Mouse (Mus musculus): ENCODE measurements around the gene Ambra1. TPM values are rescaled to one million over a fixed set of nuclear protein-coding genes. Genes with fewer than 3 reads are reported as not detected.

Ambra1 gene
- total RNA-seq, 2 experiments from 2014 or later = 28.0 to 35.6 TPM

DNA sequence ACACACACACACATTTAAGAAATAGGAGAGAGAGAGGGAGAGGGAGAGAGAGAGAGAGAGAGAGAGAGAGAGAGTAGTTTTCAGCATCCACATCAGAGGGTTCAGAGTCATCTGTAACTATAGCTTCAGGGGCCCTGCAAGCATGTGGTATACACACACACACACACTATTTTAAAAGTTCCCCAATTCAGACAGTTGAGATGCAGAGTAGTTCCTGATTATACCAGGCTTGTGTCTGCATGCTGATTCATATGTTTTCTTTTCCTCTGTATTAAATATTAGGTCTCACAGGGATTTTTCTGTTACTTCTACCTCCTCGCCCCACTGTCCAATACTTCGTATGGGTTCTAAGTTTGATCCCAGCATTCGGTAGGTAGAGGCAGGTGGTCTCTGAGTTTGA, 2.9 kb upstream of the Ambra1 start:
- no peak for ATAC-seq (replicated peaks; ENCODE audit: low FRiP score, low TSS enrichment, poor library complexity, severe bottlenecking)

- no peak for ATAC-seq (replicated peaks; ENCODE audit: low FRiP score, low TSS enrichment, poor library complexity, severe bottlenecking)
Measured at GRCm38 (mm10) chr2:91729571-91729970, 363 bp upstream of the Ambra1 start.

- no peak for ATAC-seq (replicated peaks; ENCODE audit: low FRiP score, low TSS enrichment, poor library complexity, severe bottlenecking)
Measured at GRCm38 (mm10) chr2:91735221-91735620, 5.3 kb downstream of the Ambra1 start.

DNA sequence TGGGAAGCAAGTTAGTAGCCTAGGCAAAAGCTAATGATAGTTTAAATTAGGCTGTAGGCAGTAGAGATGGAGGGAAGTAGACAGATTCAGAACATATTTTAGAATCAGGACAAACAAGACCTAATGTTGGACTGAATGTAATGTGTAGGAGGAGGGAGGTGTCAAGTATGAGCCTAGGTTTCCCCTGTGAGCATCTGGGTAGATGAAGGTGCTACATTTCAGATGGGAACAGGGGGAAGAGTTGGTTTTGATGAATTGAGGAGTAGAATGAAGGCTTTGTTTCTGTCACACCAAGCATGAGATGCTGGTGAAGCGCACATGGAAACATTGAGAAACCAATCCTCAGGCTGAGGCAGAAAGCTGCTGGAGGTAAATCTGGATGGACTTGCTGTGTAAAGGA, 9.7 kb downstream of the Ambra1 start:
- no peak for ATAC-seq (replicated peaks; ENCODE audit: low FRiP score, low TSS enrichment, poor library complexity, severe bottlenecking)

GRCm38 (mm10) chr2:91744686-91745085, 14.8 kb downstream of the Ambra1 start:
- ATAC-seq (replicated peaks; ENCODE audit: low FRiP score, low TSS enrichment, poor library complexity, severe bottlenecking) = no peak

- no peak for ATAC-seq (replicated peaks; ENCODE audit: low FRiP score, low TSS enrichment, poor library complexity, severe bottlenecking)
Measured at GRCm38 (mm10) chr2:91749811-91750261, 19.9 kb downstream of the Ambra1 start.

- no peak for ATAC-seq (replicated peaks; ENCODE audit: low FRiP score, low TSS enrichment, poor library complexity, severe bottlenecking)
Measured at GRCm38 (mm10) chr2:91771921-91772705, 42.2 kb downstream of the Ambra1 start.

DNA sequence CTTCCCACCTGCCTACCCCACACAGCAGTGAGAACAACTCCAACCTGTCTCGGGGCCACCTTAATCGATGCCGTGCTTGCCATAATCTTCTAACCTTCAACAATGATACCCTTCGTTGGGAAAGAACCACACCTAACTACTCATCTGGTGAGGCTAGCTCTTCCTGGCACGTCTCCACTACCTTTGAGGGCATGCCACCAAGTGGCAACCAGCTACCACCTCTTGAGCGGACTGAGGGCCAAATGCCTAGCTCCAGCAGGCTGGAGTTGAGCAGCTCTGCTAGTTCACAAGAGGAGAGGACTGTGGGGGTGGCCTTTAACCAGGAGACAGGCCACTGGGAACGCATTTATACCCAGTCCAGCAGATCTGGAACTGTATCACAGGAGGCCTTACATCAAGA, 43.4 kb downstream of the Ambra1 start:
- ATAC-seq (replicated peaks; ENCODE audit: low FRiP score, low TSS enrichment, poor library complexity, severe bottlenecking) = no peak

GRCm38 (mm10) chr2:91779166-91779565, 49.2 kb downstream of the Ambra1 start:
- peak; percentile 67; the same call in 1 of the 2 replicates for ATAC-seq (replicated peaks; ENCODE audit: low FRiP score, low TSS enrichment, poor library complexity, severe bottlenecking)

DNA sequence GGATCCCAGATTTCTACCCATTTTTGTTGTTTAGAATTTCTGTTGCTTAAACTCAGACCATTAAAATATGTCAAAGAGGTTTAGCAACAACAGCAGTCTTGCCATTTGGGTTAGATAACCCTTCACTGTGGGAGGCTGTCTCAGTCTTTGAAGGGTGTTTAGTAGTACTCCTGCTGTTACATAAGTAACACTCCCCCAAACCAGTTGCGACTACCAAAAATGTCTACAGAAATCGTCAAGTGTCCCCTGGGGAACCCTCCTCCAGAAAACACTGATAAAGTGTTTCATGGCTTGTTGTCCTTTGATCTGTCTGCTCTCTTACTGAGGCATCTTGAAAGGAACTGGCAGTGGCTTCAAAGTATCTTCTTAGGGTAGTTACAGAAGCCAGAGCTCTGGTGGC, 61.7 kb downstream of the Ambra1 start:
- no peak for ATAC-seq (replicated peaks; ENCODE audit: low FRiP score, low TSS enrichment, poor library complexity, severe bottlenecking)

- ATAC-seq (replicated peaks; ENCODE audit: low FRiP score, low TSS enrichment, poor library complexity, severe bottlenecking) = no peak
Measured at GRCm38 (mm10) chr2:91792346-91792745, 62.4 kb downstream of the Ambra1 start.

DNA sequence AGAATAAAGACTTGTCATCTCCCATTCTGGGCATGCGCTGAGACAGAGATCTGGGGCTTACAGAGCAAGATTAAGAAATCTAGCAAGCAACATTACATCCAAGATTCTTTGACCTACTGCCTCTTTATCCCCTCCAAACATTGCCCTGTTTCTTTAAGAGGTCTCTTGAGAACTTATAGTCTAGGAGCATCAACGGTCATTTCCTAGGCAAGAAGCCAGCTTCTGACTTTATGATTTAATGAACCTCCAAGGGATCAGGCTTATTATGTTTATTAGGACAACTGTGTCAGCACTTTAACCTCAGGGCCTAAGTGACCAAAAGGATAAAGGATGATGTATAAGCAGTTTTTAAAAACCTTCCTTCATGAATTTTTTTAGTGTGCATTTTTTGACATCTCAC, 64.5 kb downstream of the Ambra1 start:
- ATAC-seq (replicated peaks; ENCODE audit: low FRiP score, low TSS enrichment, poor library complexity, severe bottlenecking) = no peak

DNA sequence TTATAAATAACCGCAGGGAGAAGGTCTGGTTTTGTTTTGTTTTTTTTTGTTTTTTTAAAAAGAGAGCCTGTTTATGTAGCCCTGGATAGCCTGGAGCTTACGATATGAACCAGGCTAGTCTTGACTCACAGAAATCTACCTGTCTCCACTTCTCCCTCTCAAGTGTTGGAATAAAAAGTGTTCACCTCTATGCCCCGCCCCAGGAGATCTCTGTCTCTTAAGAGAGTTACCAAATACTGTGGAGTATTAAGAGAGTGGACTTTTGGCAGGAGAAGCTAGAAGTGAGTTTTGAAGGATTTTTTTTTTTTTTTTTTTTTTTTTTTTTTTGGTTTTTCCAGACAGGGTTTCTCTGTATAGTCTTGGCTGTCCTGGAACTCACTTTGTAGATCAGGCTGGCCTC, 65.2 kb downstream of the Ambra1 start:
- ATAC-seq (replicated peaks; ENCODE audit: low FRiP score, low TSS enrichment, poor library complexity, severe bottlenecking) = no peak

- ATAC-seq (replicated peaks; ENCODE audit: low FRiP score, low TSS enrichment, poor library complexity, severe bottlenecking) = no peak
Measured at GRCm38 (mm10) chr2:91811433-91811832, 81.5 kb downstream of the Ambra1 start.

GRCm38 (mm10) chr2:91816741-91817140, 86.8 kb downstream of the Ambra1 start:
- ATAC-seq (replicated peaks; ENCODE audit: low FRiP score, low TSS enrichment, poor library complexity, severe bottlenecking) = no peak

- ATAC-seq (replicated peaks; ENCODE audit: low FRiP score, low TSS enrichment, poor library complexity, severe bottlenecking) = no peak
Measured at GRCm38 (mm10) chr2:91832227-91832626, 102.3 kb downstream of the Ambra1 start.

- ATAC-seq (replicated peaks; ENCODE audit: low FRiP score, low TSS enrichment, poor library complexity, severe bottlenecking) = no peak
Measured at GRCm38 (mm10) chr2:91834272-91834671, 104.3 kb downstream of the Ambra1 start.

DNA sequence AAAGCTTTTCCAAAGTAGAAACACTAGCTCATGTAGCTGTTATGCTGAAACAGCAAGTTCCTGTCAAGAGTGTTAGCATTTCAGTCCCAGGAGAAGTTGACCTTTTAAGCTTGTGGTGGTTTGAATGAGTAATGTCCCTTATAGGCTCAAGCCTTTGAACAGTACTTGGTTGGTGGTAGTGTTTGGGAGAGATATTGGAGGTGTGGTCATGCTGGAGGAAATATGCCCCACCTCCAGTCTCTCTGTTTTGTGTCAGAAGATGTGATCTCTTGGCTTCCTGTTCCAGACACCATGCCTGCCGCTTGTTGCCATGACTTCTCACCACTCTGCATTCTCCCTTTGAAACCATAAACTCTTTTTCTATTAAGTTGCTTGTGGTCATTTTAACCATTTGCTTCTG, 105.1 kb downstream of the Ambra1 start:
- peak; percentile 99 for ATAC-seq (replicated peaks; ENCODE audit: low FRiP score, low TSS enrichment, poor library complexity, severe bottlenecking)

DNA sequence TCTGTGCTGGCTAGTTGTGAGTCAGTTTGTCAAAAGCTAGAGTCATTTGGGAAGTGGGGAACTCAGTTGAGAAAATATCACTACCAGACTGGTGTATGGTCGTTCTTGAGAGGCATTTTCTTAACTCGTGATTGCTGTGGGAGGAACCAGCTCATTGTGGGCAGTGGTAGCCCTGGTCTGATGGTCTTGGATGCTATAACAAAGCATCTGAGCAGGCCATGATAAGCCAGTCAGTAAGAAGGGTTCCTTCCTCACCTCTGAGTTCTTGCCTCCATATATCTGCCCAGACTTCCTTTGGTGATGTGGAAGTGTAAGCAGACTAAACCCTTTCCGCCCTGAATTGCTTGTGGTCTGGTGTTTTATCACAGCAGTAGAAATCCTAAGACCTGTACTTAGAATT, 105.7 kb downstream of the Ambra1 start:
- ATAC-seq (replicated peaks; ENCODE audit: low FRiP score, low TSS enrichment, poor library complexity, severe bottlenecking) = peak; percentile 25; the same call in 1 of the 2 replicates

DNA sequence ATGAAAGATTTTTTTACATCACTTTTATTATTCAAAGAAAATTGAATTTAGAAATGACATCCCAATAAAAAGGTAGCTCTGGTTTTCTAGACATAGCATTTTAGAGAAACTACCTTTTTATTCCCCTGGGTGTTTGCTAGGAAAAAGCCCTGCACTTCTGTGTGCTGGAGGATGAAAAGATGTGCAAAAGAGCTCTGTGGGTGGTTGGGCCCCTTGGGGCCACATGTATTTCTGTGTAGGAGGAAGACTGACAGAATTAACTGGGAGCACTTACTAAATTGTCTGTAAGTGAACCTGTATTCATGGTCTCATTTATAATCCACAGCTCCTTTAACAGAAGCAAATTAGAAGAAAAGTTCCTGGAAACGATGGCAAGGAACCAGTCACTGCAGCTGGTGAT, 114.2 kb downstream of the Ambra1 start:
- no peak for ATAC-seq (replicated peaks; ENCODE audit: low FRiP score, low TSS enrichment, poor library complexity, severe bottlenecking)

DNA sequence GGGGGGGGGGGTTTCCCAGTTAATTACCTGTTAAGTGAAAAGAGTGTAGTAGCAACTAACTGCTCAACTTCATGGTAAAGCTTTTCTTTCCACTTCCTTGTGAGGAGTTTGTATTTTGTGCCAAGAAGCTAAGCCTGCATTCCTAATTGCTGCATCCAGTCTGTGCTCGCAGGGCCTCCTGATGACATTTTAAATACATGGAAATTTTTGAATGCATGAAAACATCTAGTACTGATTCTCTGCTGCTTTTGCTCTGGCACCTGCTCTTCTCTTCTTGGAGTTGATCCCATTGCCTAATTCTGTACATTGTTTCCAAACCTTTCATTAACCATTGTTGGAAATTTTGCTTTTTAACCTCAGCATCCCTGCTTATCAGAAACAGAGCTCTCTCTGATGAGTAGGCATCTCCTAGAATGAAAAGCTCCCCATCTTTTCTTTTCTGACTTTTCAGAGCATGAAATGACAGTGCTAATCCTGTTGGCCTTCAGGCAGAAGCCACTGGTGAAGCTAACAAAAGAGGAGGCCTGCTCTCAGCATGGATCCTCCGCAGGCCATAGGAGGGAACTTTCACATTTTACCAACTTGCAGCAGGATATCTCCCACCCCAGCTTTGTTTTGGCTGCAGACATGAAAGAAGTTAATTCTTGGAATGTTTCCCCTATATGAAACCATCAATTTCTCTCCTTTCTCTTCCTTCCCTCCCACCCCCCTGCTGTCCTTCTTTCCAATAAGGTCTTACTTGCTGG, 122.7 kb downstream of the Ambra1 start:
- ATAC-seq (replicated peaks; ENCODE audit: low FRiP score, low TSS enrichment, poor library complexity, severe bottlenecking) = no peak
